Mouse (Mus musculus): Measurements from ENCODE around the gene Kcnq2.

GRCm38 (mm10) chr2:181153837-181154236 lies 18.7 kb upstream of the Kcnq2 start:
- TF ChIP-seq CTCF (IDR thresholded peaks at IDR 0.05) = peak; percentile 69
- no peak for TF ChIP-seq POLR2A (IDR thresholded peaks at IDR 0.05; ENCODE audit: insufficient read depth, low read depth, low read length)
